Mouse (Mus musculus): ENCODE data around the gene Ripor3.

The Ripor3 gene

DNA sequence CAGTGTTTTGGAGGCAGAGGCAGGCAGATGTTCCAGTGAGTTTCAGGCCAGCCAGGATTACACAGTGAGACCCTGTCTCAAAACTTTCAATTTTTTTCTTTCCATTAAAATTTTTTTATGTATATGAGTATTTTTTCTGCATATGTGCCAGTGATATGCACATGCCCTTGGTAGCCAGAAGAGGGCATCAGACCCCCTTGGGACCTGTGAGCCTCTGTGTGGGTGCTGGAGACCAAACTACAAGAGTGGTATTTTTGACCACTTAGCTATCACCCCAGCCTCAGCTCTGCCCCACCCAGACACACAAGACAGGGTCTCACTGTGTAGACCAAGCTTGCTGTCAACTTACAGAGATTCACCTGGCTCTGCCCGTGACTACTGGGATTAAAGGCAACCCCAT lies 52.9 kb downstream of the Ripor3 start:
- DNase-seq (ENCODE audit: low read depth, low spot score), result no peak

DNA sequence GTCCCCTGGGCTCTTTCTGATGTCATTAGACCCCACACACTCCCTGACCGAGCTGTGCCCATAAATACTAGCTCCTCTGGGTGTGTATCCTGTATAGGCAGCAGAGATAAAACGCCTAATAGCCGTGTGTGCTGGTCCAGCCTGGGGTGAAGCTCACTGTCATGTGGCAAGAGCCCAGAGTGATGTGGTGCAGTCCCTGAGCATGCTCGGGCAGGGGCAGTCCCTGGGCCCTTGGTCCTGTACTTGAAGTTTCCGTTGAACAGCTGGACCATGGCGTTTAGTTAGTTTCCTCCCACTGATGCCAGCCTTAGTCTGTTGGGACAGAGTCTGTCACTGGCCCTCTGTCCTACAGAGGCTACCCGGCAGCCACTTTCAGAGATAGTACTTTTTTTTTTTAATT lies 55.5 kb downstream of the Ripor3 start:
- no peak for DNase-seq (ENCODE audit: low read depth, low spot score)

DNA sequence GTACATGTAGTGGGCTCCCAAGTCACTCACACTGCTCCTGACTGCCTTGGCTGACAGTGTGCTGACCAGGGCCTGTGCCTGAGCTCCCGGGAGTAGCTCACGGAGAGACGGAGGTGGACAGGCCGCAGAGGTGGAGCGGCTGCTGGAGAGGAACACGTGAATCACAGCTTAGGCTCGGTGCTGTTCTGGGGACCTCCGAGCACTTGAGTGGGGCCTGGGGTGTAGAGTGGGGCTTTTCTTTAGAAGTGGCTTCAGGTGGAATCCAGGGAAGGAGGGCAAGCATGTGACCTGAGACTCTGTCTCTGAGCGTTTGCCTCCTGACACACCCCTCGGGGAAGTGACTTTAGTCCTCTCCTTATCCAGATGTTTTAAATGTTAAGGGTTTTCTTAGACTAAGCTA lies 56.6 kb downstream of the Ripor3 start:
- no peak for DNase-seq (ENCODE audit: low read depth, low spot score)

DNA sequence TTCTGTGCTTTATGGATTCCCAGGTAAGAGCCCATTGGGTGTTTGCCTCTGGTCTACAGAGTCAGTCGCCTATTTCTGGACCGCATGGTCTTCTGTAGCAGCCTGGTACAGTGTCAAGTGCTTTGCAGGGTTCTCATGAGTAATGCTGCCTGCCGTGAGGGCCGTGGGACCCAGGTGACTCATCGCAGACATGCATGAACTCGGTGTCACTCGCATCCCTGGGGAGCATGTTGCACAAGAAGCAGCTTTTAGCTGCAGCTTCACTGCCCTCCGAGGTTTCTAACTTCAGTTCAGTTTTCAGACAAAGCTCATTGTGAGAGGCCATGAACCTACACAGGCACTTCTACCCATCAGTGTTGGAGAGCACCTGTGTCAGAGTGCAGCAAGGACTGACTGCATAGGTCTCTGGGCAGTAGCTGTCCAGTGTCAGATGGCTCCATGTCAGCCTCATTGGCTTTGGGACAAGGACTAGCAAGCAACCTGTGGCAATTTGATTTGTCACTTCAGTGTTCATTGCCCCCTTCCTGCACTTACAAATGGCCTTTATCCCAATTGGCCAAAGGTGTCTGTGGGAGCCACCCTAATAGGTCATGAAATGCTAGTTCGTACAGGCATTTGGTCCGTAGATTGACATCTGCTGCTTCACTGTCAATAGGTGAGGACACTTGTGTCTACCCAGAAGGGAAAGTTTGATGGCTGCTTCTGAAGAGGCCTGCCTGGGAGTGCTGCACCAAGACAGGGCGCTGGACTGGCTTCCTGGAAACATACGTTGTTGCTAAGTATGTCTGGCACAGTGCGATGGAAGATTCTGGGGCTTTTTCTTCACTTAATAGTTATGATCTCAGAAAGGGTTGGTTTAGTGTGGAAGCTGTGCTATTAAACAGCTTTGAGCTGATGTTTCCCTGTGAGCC lies 58.9 kb downstream of the Ripor3 start:
- no peak for DNase-seq (ENCODE audit: low read depth, low spot score)

DNA sequence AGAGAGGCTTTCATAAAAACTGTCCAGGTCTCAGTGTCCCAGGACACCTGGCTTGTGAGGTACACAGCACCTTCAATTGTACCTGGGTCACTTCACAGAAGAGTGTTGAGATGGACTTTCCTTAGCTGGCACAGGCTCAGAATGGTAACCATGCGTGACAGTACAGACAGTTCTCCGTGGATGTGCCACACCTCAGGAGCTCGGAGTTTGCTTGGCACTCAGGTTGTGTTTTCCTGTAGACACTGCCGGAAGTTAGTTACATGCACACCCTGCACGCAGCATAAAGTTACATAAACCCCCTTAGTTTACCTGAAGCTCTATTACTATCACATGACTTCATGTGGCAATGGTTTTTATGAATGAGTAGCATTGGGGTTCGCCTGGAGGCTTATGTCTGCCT lies 59.7 kb downstream of the Ripor3 start:
- no peak for DNase-seq (ENCODE audit: low read depth, low spot score)

DNA sequence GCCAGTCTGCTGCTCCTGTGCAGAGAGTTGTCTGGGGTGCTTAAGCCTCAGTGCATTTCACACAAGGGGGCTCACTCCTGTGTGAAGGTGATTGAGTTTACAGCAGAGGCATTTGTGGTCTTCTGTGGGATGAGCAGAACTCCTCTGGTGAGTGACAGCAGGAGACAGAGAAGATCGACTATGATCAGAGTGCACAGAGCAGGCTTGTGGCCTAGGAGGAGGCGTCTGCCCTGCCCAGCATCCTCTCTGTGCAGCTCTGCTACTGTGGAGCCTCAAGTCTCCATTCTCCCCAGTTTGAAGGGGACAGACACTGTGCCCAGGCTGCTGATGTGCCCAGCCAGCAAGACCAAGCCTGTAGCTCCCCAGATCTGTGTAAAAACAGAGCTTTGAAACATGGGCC lies 60.6 kb downstream of the Ripor3 start:
- no peak for DNase-seq (ENCODE audit: low read depth, low spot score)

DNA sequence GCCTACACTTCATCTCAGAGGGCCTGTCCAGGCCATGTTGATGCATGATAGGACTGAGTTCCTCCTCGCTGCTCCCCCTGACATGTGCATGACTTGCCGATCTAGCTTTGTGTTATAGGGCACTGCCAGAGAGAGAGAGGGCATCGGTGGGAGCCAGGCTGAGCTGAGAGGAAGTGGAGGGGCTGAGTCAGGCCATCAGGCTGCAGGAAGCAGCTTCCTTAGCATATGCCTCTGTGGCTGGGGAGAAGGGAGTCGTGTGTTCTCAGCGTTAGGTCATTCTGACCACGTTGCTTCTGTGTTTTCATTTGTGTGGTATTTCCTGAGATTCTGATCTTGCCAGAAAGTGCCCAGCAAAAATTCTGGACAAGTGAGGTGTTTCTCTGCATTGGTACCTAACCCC lies 61.2 kb downstream of the Ripor3 start:
- DNase-seq (ENCODE audit: low read depth, low spot score), result no peak

DNA sequence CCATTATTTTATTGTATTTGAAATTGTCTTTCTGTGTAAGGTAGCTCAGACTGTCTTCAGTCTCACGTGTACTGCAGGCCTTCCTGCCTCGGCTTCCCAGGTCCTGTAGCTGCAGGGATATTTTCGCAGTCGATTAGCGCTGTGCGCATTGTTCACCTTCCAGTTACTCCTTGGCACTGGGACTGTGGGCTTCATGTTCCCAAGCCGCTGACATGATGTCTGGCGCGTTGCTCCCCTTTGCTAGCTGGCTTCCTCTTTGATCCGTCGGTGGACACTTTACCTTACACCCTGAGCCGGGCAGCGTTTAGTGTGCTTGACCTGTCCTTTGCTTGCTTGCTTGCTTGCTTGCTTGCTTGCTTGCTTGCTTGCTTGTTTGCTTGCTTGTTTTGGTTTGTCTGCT lies 61.9 kb downstream of the Ripor3 start:
- DNase-seq (ENCODE audit: low read depth, low spot score), result no peak

DNA sequence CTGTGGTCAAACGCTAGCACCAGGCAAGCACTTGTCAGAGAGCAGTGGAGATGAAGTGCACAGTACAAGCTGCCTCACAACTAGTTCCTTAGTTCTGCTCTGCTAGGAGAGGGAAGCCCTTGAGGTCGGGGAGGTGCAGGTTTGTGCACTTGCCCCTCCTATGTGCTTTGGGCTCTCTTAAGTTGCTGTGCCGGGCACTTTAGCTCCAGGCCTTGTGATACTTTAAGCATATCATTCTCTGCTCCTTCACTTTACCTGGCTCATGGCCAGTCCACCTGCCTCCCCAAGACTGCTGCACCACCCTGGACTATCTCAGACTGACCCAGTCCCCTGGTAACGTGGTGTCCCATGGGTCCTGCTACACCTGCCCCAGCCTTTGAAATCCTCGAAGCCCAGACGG lies 62.4 kb downstream of the Ripor3 start:
- DNase-seq (ENCODE audit: low read depth, low spot score), result no peak

DNA sequence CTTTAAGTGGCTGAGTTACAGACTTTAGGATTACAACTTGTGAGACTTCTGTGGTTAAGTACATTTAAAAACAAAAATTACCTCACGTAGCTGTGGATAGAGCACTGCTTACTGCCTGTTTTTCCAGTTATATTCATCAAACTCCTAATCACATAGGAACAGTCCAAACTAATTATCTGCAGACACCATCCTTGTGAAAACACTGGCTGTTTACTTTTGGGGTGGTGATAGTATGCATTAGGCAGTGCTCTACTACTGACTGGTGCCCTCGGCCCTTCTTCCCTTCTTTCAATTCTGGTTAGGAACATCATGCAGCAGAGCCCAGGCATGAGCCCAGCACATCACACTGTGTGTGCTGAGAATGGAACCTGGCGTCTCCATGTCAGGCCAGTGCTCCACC lies 63.2 kb downstream of the Ripor3 start:
- no peak for DNase-seq (ENCODE audit: low read depth, low spot score)

DNA sequence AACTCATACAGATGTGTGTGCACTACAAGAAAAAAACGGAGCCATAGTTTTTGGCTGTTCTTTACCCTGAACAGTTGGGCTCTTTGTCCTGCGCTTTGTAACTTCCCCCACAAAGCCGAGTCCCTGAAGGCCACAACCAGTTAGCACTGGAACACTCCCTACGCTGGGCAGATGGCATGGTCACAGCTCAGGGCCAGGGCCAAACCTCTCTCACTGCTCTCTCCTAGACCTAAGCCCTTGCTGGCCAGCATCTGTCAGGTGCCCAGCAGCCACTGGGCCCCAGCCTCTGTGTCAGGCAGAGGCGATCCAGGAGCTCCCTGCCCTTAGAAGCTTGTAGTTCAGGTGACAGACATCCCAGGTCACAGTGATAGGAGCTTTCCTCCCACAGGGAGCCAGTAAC lies 65.0 kb downstream of the Ripor3 start:
- no peak for DNase-seq (ENCODE audit: low read depth, low spot score)

DNA sequence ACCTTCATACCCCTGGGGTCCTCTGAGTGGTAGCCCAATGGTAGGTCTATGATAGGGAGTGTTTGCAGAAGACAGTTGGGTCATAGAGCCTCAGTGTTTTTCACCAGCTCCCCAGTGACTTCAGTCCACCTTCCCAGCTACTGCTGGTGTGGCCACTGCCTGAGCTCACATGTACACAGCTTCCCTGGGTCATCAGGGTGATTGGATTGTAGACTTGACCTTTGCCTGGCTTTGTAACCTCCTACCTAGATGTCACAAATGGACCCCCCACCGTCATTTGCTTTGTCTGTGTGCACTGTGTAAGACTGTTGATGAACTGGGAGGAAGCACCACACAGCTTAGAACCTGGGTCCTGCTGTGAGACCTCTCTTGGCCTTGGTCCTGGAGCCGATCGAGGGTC lies 66.2 kb downstream of the Ripor3 start:
- no peak for DNase-seq (ENCODE audit: low read depth, low spot score)

DNA sequence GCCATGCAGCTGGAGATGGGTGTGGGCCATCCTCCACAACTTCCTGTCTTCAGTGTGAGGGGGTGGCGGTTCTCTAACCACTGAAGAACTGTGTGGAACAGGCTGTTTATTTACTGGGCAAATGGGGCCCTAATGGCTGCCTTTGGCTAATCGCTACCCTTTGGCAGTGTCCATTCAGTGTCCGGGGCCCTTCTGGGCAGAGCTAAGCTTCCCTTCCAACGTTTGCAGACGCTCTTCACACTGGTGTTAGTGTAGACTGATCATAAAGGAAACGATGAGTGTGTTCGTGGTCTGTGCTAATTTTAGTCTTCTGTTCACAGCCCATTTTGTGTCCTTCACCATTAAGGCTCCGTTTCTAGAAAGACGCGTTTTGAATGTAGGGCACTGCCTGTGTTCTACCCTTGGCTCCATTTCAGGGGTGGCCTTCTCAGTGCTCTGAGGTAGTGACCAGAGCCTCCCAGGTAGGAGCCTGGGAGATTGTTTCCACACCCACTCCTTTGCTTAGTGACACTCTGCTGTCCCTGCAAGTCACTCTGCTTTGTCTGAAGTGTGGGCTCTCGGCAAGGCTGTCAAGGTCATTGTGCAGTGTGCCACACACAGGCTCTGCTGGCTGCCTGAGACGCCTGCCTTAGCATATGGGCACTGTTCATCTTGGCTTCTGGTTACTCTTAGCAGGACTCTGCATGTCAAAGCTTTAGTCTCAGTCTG lies 67.3 kb downstream of the Ripor3 start:
- no peak for DNase-seq (ENCODE audit: low read depth, low spot score)

DNA sequence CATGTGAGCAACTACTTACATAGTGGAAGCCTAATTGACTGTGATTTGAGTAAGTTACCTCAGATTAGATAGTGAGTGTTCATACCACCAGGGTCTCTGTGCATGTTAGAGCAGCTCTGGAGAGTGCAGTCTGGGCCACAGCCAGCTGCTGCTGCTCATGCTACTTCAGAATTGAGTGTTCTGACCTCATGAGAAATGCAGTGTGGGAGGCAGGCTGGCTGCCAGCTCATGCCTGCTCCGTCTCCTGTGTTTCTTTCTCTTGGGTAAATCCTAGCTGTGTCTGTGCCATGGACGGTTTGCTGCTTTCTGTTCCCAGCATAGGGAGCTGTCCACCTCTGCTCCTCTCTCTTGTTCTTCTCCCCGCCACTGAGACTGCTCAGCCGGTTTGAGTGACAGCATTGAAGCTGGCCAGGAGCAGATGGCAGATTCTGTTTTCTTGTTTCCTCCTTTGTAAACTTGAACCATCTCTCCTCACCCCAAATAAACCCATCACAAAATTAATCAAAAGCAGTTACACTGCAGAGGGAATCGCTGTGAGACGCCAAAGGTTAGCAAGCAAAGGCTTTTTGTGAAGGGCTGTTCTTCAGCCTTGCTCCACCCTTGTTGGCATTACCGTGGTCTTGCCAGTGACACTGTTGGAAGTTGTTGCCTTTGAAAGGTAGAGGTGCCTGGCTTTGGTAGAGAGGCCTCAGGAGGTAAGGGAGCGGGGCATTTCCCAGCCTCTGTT lies 68.1 kb downstream of the Ripor3 start:
- no peak for DNase-seq (ENCODE audit: low read depth, low spot score)

DNA sequence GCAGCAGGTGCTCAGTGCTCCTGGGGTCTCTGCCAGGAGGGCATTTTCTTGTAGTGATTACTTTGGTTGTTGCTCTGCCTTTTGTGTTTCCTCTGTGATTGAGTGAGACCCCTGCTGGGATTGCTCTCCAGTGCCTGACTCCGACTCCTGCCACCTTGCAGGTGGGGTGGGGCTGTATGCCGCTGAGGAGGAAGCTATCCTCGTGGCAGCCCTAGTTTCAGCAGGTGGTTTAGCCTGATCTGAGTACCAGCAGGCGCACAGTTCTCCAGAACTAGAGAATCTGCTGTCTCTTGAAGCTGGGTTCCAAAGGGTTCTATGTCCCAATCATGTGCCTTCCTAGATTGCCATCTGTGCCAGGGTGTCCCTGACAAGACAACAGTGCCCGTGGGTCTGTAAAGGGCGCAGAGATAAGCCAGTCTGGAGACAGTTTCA lies 68.7 kb downstream of the Ripor3 start:
- DNase-seq (ENCODE audit: low read depth, low spot score), result no peak

DNA sequence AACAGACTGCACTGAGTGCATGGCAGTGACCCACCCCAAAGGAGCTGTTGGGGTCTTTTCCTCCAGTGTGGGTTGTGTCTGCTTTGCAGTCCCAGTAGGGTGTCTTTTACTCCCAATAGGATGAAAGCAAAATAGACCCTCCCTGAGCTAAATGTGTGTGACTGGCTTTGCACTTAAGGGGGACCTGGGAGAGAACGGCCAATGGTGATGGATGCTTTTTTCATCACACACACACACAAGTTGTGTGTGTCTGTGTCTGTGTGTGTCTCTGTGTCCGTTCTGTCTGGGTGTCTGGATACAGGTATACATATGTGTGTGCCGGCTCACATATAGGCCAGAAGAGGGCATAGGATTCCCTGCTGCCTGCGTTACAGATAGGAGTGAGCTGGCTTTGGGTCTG lies 69.1 kb downstream of the Ripor3 start:
- DNase-seq (ENCODE audit: low read depth, low spot score), result no peak

DNA sequence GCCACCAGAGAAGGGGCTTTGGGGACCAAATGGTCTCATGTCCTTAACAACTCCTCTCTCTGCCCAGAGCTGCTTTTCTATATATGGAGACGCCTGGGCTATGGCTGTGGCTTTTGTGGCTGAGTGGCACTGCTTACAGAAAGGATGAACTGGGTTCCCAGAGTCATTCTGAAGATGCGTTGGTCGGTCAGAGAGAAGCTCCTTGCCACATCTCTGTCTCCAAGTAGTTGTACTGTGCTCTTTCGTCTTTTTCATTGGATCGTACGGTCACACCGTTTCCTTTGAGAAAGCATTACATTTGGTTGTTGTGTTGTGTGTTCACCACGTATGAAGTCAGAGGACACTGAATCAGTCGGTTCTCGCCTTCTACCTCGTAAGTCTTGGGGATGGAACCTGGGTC lies 69.8 kb downstream of the Ripor3 start:
- no peak for DNase-seq (ENCODE audit: low read depth, low spot score)

DNA sequence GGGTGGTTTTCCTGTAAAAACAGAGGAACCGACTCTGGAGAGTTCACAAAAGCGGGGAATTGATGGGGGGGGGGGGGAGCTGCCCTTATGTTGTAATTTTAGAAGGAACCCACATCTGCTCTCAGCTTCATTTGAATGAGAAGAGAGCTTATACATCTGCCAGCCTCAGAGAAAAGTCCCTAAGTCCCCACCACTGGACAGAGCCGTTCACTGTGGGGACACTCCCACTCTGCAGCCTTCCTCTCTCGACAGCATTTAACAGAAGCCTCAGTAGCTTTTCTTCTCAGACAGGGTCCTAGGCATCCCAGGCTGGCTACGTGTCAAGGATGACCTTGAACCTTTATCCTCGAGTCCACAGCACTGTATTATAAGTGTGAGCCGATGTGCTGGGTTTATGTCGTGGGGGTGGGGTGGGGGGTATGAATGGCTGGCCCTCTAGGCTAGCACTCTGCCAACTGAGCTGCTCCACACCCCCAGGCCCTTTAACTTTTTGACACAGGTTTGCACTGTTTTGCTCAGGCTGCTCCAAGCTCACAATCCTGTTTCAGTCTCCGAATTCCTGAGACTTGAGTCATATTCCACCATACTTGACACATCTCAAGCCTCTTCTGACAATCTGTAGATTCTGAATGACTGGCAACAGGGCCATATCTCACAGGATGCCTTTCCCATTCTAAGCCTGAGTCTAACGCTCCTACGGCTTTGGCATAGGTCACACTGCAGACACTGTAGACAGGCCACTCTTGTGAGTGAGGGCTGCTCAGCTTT lies 70.6 kb downstream of the Ripor3 start:
- no peak for DNase-seq (ENCODE audit: low read depth, low spot score)

DNA sequence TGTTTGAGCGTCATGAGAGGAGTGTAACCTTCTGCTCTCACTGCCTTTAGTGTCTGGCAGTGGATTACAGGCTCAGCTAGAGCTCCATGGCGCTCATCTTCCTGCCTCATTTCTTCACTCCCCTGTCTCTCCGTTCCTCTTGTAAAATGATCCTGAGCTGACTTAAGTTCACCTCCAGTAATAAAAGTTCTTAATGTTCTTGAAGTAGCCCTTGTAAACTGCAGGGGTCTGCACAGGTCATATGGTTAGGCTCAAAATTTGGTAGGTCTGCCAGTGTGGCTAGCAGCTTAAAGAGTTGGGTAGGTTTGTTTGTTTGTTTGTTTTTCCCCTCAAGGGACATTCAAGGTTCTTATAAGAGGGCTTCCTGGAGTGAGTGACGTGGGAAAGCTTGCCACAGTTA lies 71.2 kb downstream of the Ripor3 start:
- no peak for DNase-seq (ENCODE audit: low read depth, low spot score)

DNA sequence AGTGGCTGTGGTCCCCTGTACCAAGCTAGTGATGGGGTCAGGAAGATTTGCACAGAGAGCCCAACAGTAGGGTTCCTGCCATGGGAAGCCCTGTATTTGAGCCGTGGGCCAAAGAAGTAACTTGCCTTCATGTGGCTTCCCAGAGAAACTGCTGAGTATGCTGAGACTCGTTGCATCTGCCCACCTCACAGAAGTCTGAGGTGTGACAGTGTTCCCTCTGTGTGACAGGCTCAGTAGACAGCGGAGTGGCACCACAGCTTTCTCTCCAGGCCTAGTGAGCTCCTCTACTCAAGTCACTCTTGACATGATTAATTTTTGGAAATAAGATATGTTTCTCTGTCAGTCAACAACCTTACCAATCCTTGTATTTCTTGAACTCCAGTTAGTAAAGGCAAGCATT lies 71.6 kb downstream of the Ripor3 start:
- DNase-seq (ENCODE audit: low read depth, low spot score), result no peak

DNA sequence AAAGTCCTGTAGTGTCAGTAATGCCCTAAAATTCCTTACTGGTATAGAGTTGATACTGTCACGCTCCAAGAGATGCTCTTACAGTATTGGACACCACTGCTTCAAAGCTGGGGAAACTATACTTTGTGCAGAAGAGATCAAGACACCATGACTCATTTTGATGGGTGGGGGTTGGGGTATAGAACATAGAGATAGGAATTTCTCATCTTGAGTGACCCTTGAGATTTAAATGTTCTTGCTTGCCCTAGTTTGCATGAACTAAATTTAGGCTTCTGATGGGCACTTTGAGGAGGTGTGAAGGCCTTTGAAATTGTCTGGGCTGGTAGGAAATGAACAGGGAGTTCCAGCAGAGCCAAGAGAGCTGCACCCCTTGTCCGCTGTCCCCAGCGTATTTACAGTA lies 74.5 kb downstream of the Ripor3 start:
- DNase-seq (ENCODE audit: low read depth, low spot score), result no peak

DNA sequence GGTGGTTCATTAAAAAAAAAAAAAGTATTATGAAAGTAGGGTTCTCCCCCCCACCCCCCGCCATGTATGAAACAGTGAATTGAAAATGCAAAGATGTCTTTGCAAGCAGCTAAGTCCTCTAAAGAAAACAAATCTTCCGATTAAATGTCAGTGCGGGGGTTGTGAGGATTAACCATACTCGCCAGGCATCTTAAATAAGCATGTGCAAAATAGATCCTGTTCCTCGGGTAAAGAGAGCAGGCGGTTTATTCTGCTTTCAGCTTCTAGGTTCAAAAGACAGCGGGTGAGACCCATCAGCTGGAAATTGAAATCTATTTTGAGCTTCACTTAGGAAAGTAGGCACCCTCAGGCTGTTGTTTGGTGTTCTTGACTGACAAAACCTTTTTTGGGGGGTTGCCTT lies 77.0 kb downstream of the Ripor3 start:
- no peak for DNase-seq (ENCODE audit: low read depth, low spot score)
